Mouse (Mus musculus) heart, postnatal 0 days (tissue): ENCODE data around the gene Fgd6. TPM values are rescaled to one million over a fixed set of nuclear protein-coding genes. Genes with fewer than 3 reads are reported as not detected.
A peak's percentile ranks its signal among the peaks of the same experiment; 100 is the strongest.

ENCODE experiments used
- ATAC-seq: fragments of 200-750 bp; cut with Nextera tagmentation; 2 replicates; pipeline ENCODE4 v1.8.0; 2017; ENCODE audit warnings: low read depth, moderate number of reproducible peaks, moderate library complexity; ENCODE audit not compliant: insufficient read depth
- DNase-seq: peaks from one replicate; pipeline ENCODE4 v3.0.0-alpha.2; 2016; ENCODE audit warnings: low spot score
- H3K27ac ChIP-seq: fragments of 300-500 bp; sonication (generic); 2 replicates; pipeline ENCODE4 v1.5.1; 2014; ENCODE audit warnings: low read depth, mild to moderate bottlenecking
- H3K27me3 ChIP-seq: fragments of 300-500 bp; sonication (generic); 2 replicates; pipeline ENCODE4 v1.6.1; 2014; ENCODE audit warnings: low read length, mixed read lengths; ENCODE audit not compliant: control insufficient read depth, insufficient read depth
- H3K36me3 ChIP-seq: fragments of 300-500 bp; sonication (generic); replicated peaks from 2 replicates; pipeline ENCODE4 v1.6.1; 2014; ENCODE audit warnings: low read length, mixed read lengths; ENCODE audit not compliant: control insufficient read depth, insufficient read depth
- H3K4me1 ChIP-seq: fragments of 300-500 bp; sonication (generic); 2 replicates; pipeline ENCODE4 v1.6.1; 2014; ENCODE audit warnings: antibody characterized with exemption; ENCODE audit not compliant: control insufficient read depth, insufficient read depth
- H3K4me2 ChIP-seq: fragments of 300-500 bp; sonication (generic); 2 replicates; pipeline ENCODE4 v1.6.1; 2014; ENCODE audit warnings: low read depth, mild to moderate bottlenecking, low read length, moderate library complexity
- H3K4me3 ChIP-seq: fragments of 300-500 bp; sonication (generic); 2 replicates; pipeline ENCODE4 v1.5.1; 2014; ENCODE audit warnings: low read depth, low read length
- H3K9ac ChIP-seq: fragments of 300-500 bp; sonication (generic); replicated peaks from 2 replicates; pipeline ENCODE4 v1.6.1; 2014; ENCODE audit warnings: low read depth, low read length, mixed read lengths
- H3K9me3 ChIP-seq: fragments of 300-500 bp; sonication (generic); replicated peaks from 2 replicates; pipeline ENCODE4 v1.6.1; 2016; ENCODE audit warnings: low read length; ENCODE audit not compliant: control insufficient read depth
- CTCF ChIP-seq: IDR thresholded peaks from 2 replicates; pipeline ENCODE4 v1.5.1; 2016; ENCODE audit warnings: antibody characterized with exemption, control low read depth, low read depth
- EP300 ChIP-seq: IDR thresholded peaks from 2 replicates; pipeline ENCODE4 v1.6.1; 2016; ENCODE audit warnings: antibody characterized with exemption, low read depth
- WGBS: fragments of 180-500 bp; shearing (Covaris S2); extraction: QIAGEN DNeasy Blood & Tissue Kit; methylation state at CpG from one replicate; pipeline ENCODE4 v1.1.7; 2014; 5-methylcytosine and 5-hydroxymethylcytosine counted together
- polyA plus RNA-seq: library from polyadenylated mRNA; unstranded; fragments of >200 nt; fragmentation: Nextera tagmentation; extraction: Ambion mirVana; gene quantifications from 2 replicates; pipeline ENCODE4 v1.2.1, GENCODE M21; 2015
- total RNA-seq: library from RNA; depleted of rRNA; stranded (reverse); fragments of >200 nt; gene quantifications from 2 replicates; pipeline ENCODE4 v1.2.3, GENCODE M21; 2014; ENCODE audit warnings: low replicate concordance

Fgd6 gene
- total and polyA plus RNA-seq, 2 experiments from 2014 or later, result 1.3 to 2.7 TPM

- 77% methylated on average over 10 of the region's 10 CpGs for WGBS
- ATAC-seq, result no peak
- H3K4me1 ChIP-seq, result peaks cover 14% of the 10 kb centered on the region
- DNase-seq, result no peak
- TF ChIP-seq EP300 (no peak), CTCF (no peak)
- H3K27ac ChIP-seq, result no peak overlapping the region
- H3K36me3 ChIP-seq, result peaks cover 27% of the 10 kb centered on the region
- no peak overlapping the region for H3K4me2 ChIP-seq
- no peaks in the 10 kb centered on the region for H3K27me3 ChIP-seq
- no peak overlapping the region for H3K9ac ChIP-seq
- H3K4me3 ChIP-seq, result no peak overlapping the region
- no peaks in the 10 kb centered on the region for H3K9me3 ChIP-seq
Measured at GRCm38 (mm10) chr10:94043908-94044307, 8.1 kb downstream of the Fgd6 start.

- Histone ChIP-seq H3K27ac (no peak overlapping the region), H3K4me1 (peaks cover 27% of the 10 kb centered on the region), H3K9ac (no peak overlapping the region), H3K36me3 (peaks cover 27% of the 10 kb centered on the region), H3K9me3 (no peaks in the 10 kb centered on the region), H3K4me2 (no peak overlapping the region), H3K4me3 (no peak overlapping the region), H3K27me3 (no peaks in the 10 kb centered on the region)
- ATAC-seq, result no peak
- DNase-seq, result no peak
- WGBS, result 96% methylated on average over 13 of the region's 13 CpGs
- TF ChIP-seq EP300, result no peak
- no peak for TF ChIP-seq CTCF
Measured at GRCm38 (mm10) chr10:94045301-94045700, 9.5 kb downstream of the Fgd6 start.

GRCm38 (mm10) chr10:94047024-94047423, 11.2 kb downstream of the Fgd6 start:
- Histone ChIP-seq H3K4me1 (peaks cover 28% of the 10 kb centered on the region), H3K27me3 (no peaks in the 10 kb centered on the region), H3K9ac (no peak overlapping the region), H3K4me2 (no peak overlapping the region), H3K36me3 (peaks cover 27% of the 10 kb centered on the region), H3K27ac (peak overlapping the region; percentile 25; the same call in 1 of the 2 replicates), H3K4me3 (no peak overlapping the region), H3K9me3 (no peaks in the 10 kb centered on the region)
- ATAC-seq (no peak), DNase-seq (no peak)
- WGBS, result 50% methylated on average over 1 of the region's 1 CpGs
- TF ChIP-seq EP300, result no peak

GRCm38 (mm10) chr10:94047845-94048559, 12.2 kb downstream of the Fgd6 start:
- H3K36me3 ChIP-seq, result peaks cover 27% of the 10 kb centered on the region
- no peaks in the 10 kb centered on the region for H3K9me3 ChIP-seq
- no peak overlapping the region for H3K4me3 ChIP-seq
- H3K27ac ChIP-seq, result peak overlapping the region; percentile 78
- H3K4me2 ChIP-seq, result no peak overlapping the region
- no peaks in the 10 kb centered on the region for H3K27me3 ChIP-seq
- WGBS, result 26% methylated on average over 10 of the region's 10 CpGs
- DNase-seq, result peak; percentile 33
- peaks cover 28% of the 10 kb centered on the region for H3K4me1 ChIP-seq
- ATAC-seq, result peak; percentile 57
- no peak for TF ChIP-seq EP300
- TF ChIP-seq CTCF, result no peak
- no peak overlapping the region for H3K9ac ChIP-seq

GRCm38 (mm10) chr10:94049121-94049520, 13.3 kb downstream of the Fgd6 start:
- Histone ChIP-seq H3K9me3 (no peaks in the 10 kb centered on the region), H3K27ac (peak overlapping the region; percentile 38), H3K4me2 (no peak overlapping the region), H3K9ac (no peak overlapping the region), H3K27me3 (no peaks in the 10 kb centered on the region), H3K4me1 (peaks cover 28% of the 10 kb centered on the region), H3K36me3 (peaks cover 22% of the 10 kb centered on the region), H3K4me3 (no peak overlapping the region)
- TF ChIP-seq CTCF (no peak), EP300 (no peak)
- DNase-seq (no peak), ATAC-seq (no peak)
- WGBS, result 72% methylated on average over 8 of the region's 8 CpGs

GRCm38 (mm10) chr10:94050736-94051135, 14.9 kb downstream of the Fgd6 start:
- TF ChIP-seq CTCF (no peak), EP300 (no peak)
- no peak overlapping the region for H3K4me3 ChIP-seq
- H3K27me3 ChIP-seq, result no peaks in the 10 kb centered on the region
- H3K4me2 ChIP-seq, result no peak overlapping the region
- no peaks in the 10 kb centered on the region for H3K9me3 ChIP-seq
- no peak for ATAC-seq
- WGBS, result 94% methylated on average over 5 of the region's 5 CpGs
- no peak overlapping the region for H3K9ac ChIP-seq
- no peak overlapping the region for H3K27ac ChIP-seq
- peaks cover 6% of the 10 kb centered on the region for H3K36me3 ChIP-seq
- DNase-seq, result no peak
- H3K4me1 ChIP-seq, result peaks cover 28% of the 10 kb centered on the region
